Comparison of ENCODE assay signal across 8 mouse cellular contexts in genomic region chr5:129886911-129887636, GRCm38 (mm10). TPM values are rescaled to one million over a fixed set of nuclear protein-coding genes. Genes with fewer than 3 reads are reported as not detected.
DNase-seq lines count a peak whose midpoint lies in the region; ATAC-seq and TF ChIP-seq lines count a peak whose summit lies in the region.

TSS of gene Chchd2 (minus strand) at chr5:129887470.

- H3K9me3 ChIP-seq in ES-Bruce4 (replicated peaks; ENCODE audit: control insufficient read depth, insufficient read depth, low read length, poor library complexity, severe bottlenecking) = no peaks in the 10 kb centered on the region
- H3K9me3 ChIP-seq in forebrain, embryonic 13.5 days (replicated peaks) = no peaks in the 10 kb centered on the region
- H3K9me3 ChIP-seq in liver, postnatal 0 days (ENCODE audit: low read length) = no peaks in the 10 kb centered on the region
- H3K9me3 ChIP-seq in neural tube, embryonic 14.5 days (ENCODE audit: control insufficient read depth, low read length) = no peaks in the 10 kb centered on the region

- H3K4me3 ChIP-seq in ES-Bruce4 (ENCODE audit: low read depth, low read length) = peak within 1 kb of the TSS; percentile 86
- peak within 1 kb of the TSS; percentile 71 for H3K4me3 ChIP-seq in forebrain, embryonic 13.5 days
- H3K4me3 ChIP-seq in liver, postnatal 0 days (ENCODE audit: low read depth, low read length) = peak within 1 kb of the TSS; percentile 83
- H3K4me3 ChIP-seq in neural tube, embryonic 14.5 days (ENCODE audit: low read depth, low read length) = peak within 1 kb of the TSS; percentile 78

- no peak for TF ChIP-seq EP300 in ES-Bruce4 (IDR thresholded peaks at IDR 0.05; ENCODE audit: insufficient read depth, low read depth, low read length)
- TF ChIP-seq EP300 in liver, postnatal 0 days (IDR thresholded peaks at IDR 0.05; ENCODE audit: low read depth) = peak; percentile 58; the same call in 1 of the 2 replicates

- no peaks in the 10 kb centered on the region for H3K4me1 ChIP-seq in ES-Bruce4 (ENCODE audit: control insufficient read depth, insufficient read depth, low read length)
- peaks cover 24% of the 10 kb centered on the region for H3K4me1 ChIP-seq in forebrain, embryonic 13.5 days
- peaks cover 14% of the 10 kb centered on the region for H3K4me1 ChIP-seq in liver, postnatal 0 days (ENCODE audit: insufficient read depth)
- H3K4me1 ChIP-seq in neural tube, embryonic 14.5 days (ENCODE audit: control insufficient read depth, insufficient read depth, low read length) = peaks cover 11% of the 10 kb centered on the region

- H3K27ac ChIP-seq in ES-Bruce4 (ENCODE audit: insufficient read depth, low read length) = peak within 1 kb of the TSS; percentile 69
- peak within 1 kb of the TSS; percentile 92 for H3K27ac ChIP-seq in forebrain, embryonic 13.5 days
- H3K27ac ChIP-seq in liver, postnatal 0 days (ENCODE audit: low read depth) = peak within 1 kb of the TSS; percentile 99
- peak within 1 kb of the TSS; percentile 90 for H3K27ac ChIP-seq in neural tube, embryonic 14.5 days (ENCODE audit: low read depth, low read length)

- peak within 1 kb of the TSS; percentile 91 for H3K9ac ChIP-seq in ES-Bruce4 (ENCODE audit: low read depth, poor library complexity, severe bottlenecking)
- H3K9ac ChIP-seq in forebrain, embryonic 13.5 days = peak within 1 kb of the TSS; percentile 83
- peak within 1 kb of the TSS; percentile 91 for H3K9ac ChIP-seq in liver, postnatal 0 days (replicated peaks)
- H3K9ac ChIP-seq in neural tube, embryonic 14.5 days (replicated peaks; ENCODE audit: low read depth, low read length) = peak within 1 kb of the TSS; percentile 86

- under 1% methylated on average over 46 of the region's 46 CpGs for WGBS in forebrain, embryonic 13.5 days
- under 1% methylated on average over 46 of the region's 46 CpGs for WGBS in large intestine, adult 2 months
- WGBS in liver, postnatal 0 days (ENCODE audit: insufficient replicate concordance) = under 1% methylated on average over 46 of the region's 46 CpGs
- WGBS in neural tube, embryonic 14.5 days = under 1% methylated on average over 46 of the region's 46 CpGs

- peak within 1 kb of the TSS; percentile 92 for H3K4me2 ChIP-seq in forebrain, embryonic 13.5 days
- H3K4me2 ChIP-seq in liver, postnatal 0 days (ENCODE audit: low read depth, low read length) = peak within 1 kb of the TSS; percentile 86
- H3K4me2 ChIP-seq in neural tube, embryonic 14.5 days (ENCODE audit: low read depth, low read length) = peak within 1 kb of the TSS; percentile 59

- peak; percentile 97 to 98 for DNase-seq in heart, postnatal 10 days
- DNase-seq in large intestine, adult 2 months (ENCODE audit: low read depth, low spot score) = peak; percentile 98
- peak; percentile 91 for DNase-seq in liver, postnatal 0 days
- DNase-seq in testis, postnatal 10 days (ENCODE audit: low spot score) = peak; percentile 86

- no peaks in the 10 kb centered on the region for H3K27me3 ChIP-seq in ES-Bruce4 (ENCODE audit: control insufficient read depth, insufficient read depth, low read length, poor library complexity, severe bottlenecking)
- no peaks in the 10 kb centered on the region for H3K27me3 ChIP-seq in forebrain, embryonic 13.5 days
- no peaks in the 10 kb centered on the region for H3K27me3 ChIP-seq in liver, postnatal 0 days (ENCODE audit: insufficient read depth, low read length)
- H3K27me3 ChIP-seq in neural tube, embryonic 14.5 days (ENCODE audit: control insufficient read depth, insufficient read depth, low read length) = no peaks in the 10 kb centered on the region

- peak; percentile 100 for ATAC-seq in cerebellum, adult (ENCODE audit: insufficient number of reproducible peaks, low FRiP score, low TSS enrichment)
- peak; percentile 100 for ATAC-seq in forebrain, embryonic 13.5 days
- ATAC-seq in liver, postnatal 0 days = peak; percentile 99
- ATAC-seq in neural tube, embryonic 14.5 days (ENCODE audit: low read depth) = peak; percentile 99

- no peak for TF ChIP-seq CTCF in ES-Bruce4 (IDR thresholded peaks at IDR 0.05; ENCODE audit: low read depth, low read length)
- no peak for TF ChIP-seq CTCF in liver, postnatal 0 days (IDR thresholded peaks at IDR 0.05; ENCODE audit: low read depth)

- peak; percentile 86 for TF ChIP-seq POLR2A in ES-Bruce4 (IDR thresholded peaks at IDR 0.05; ENCODE audit: insufficient read depth, low read length)

- intact Hi-C loops in heart, postnatal 10 days (cut with DNase I) = no loop called here

- peaks cover 21% of the 10 kb centered on the region for H3K36me3 ChIP-seq in ES-Bruce4 (ENCODE audit: control insufficient read depth, insufficient read depth, low read length, poor library complexity, severe bottlenecking)
- peaks cover 28% of the 10 kb centered on the region for H3K36me3 ChIP-seq in forebrain, embryonic 13.5 days (ENCODE audit: poor library complexity, severe bottlenecking)
- H3K36me3 ChIP-seq in liver, postnatal 0 days (replicated peaks; ENCODE audit: insufficient read depth, low read length) = peaks cover 14% of the 10 kb centered on the region
- H3K36me3 ChIP-seq in neural tube, embryonic 14.5 days (ENCODE audit: control insufficient read depth, insufficient read depth, low read length) = peaks cover 11% of the 10 kb centered on the region

RNA-seq across cellular contexts. Expression of gene Chchd2, which starts in this region (rescaled TPM):
- polyA plus RNA-seq in ES-Bruce4 (2011; ENCODE audit: insufficient read depth, insufficient read length, low read depth, missing spikeins) = 337 and 340 TPM in 2 replicates
- 1,055 and 1,072 TPM in 2 replicates for polyA plus RNA-seq in forebrain, embryonic 13.5 days (2015; fragmentation: Nextera tagmentation; extraction: Ambion mirVana)
- 100 to 1,000 TPM; 922 to 943 TPM for total RNA-seq in heart, postnatal 10 days (2021)
- 876 and 1,051 TPM in 2 replicates for polyA plus RNA-seq in large intestine, adult 2 months (2012; rRNA removed)
- 955 and 988 TPM in 2 replicates for polyA plus RNA-seq in liver, postnatal 0 days (2015; fragmentation: Nextera tagmentation; extraction: Ambion mirVana)
- polyA plus RNA-seq in neural tube, embryonic 14.5 days (2014; fragmentation: Nextera tagmentation; extraction: Ambion mirVana) = 717 and 752 TPM in 2 replicates

Comparison
In these comparisons a context has a peak if more than half of its experiments do, and no peak if none do; other contexts are left out.
1. Peak in every context shown above with its lines: DNase-seq, ATAC-seq, H3K4me3 ChIP-seq and H3K27ac ChIP-seq.